Mouse (Mus musculus): ENCODE results near the gene Actn4. TPM values are rescaled to one million over a fixed set of nuclear protein-coding genes. Genes with fewer than 3 reads are reported as not detected.

Actn4 gene
- total RNA-seq (2021) = 100 to 1,000 TPM; 236 to 261 TPM
- long read RNA-seq, experiment 1, transcript Actn4-201 (21 exons, 3,877 nt) = major isoform, 140 of 244 reads
- long read RNA-seq, experiment 1, partial matches to known transcripts = 43 of 244 reads
- long read RNA-seq, experiment 1, other reads (novel, unspliced or antisense) = 61 of 244 reads
- long read RNA-seq, experiment 2, transcript Actn4-201 (21 exons, 3,877 nt) = major isoform, 100 of 154 reads
- long read RNA-seq, experiment 2, partial matches to known transcripts = 15 of 154 reads
- long read RNA-seq, experiment 2, other reads (novel, unspliced or antisense) = 39 of 154 reads

GRCm38 (mm10) chr7:28961927-28962670 is at the start of gene Actn4:
Actn4 (minus strand) TSS chr7:28962340.
- peak; percentile 99 for DNase-seq

GRCm38 (mm10) chr7:29008714-29009113 is 46.6 kb upstream of the Actn4 start:
- no peak for DNase-seq

- no peak for DNase-seq
Measured at GRCm38 (mm10) chr7:29008171-29008570, 46.0 kb upstream of the Actn4 start.

GRCm38 (mm10) chr7:29007224-29008101 is 45.3 kb upstream of the Actn4 start:
- DNase-seq = no peak

GRCm38 (mm10) chr7:29000651-29001605 is 38.8 kb upstream of the Actn4 start:
- peak; percentile 73 for DNase-seq

GRCm38 (mm10) chr7:28993402-28993801 is 31.3 kb upstream of the Actn4 start:
- no peak for DNase-seq

- no peak for DNase-seq
Measured at GRCm38 (mm10) chr7:28992997-28993396, 30.9 kb upstream of the Actn4 start.

- no peak for DNase-seq
Measured at GRCm38 (mm10) chr7:28991616-28992015, 29.5 kb upstream of the Actn4 start.

GRCm38 (mm10) chr7:28990766-28991273 is 28.7 kb upstream of the Actn4 start:
- no peak for DNase-seq

GRCm38 (mm10) chr7:28985207-28985606 is 23.1 kb upstream of the Actn4 start:
- DNase-seq = no peak

- DNase-seq = no peak
Measured at GRCm38 (mm10) chr7:28984452-28984851, 22.3 kb upstream of the Actn4 start.

GRCm38 (mm10) chr7:28983849-28984248 is 21.7 kb upstream of the Actn4 start:
- no peak for DNase-seq

- no peak for DNase-seq
Measured at GRCm38 (mm10) chr7:28983141-28983564, 21.0 kb upstream of the Actn4 start.

GRCm38 (mm10) chr7:28982274-28983013 is 20.3 kb upstream of the Actn4 start:
- DNase-seq = peak; percentile 30

- DNase-seq = peak; percentile 95
Measured at GRCm38 (mm10) chr7:28981651-28982273, 19.6 kb upstream of the Actn4 start, which contains the start of the genes Eif3k and Map4k1. Eif3k (minus strand) TSS chr7:28981864. Map4k1 (plus strand) TSS chr7:28982050.

- no peak for DNase-seq
Measured at GRCm38 (mm10) chr7:28977556-28977955, 15.4 kb upstream of the Actn4 start.

- DNase-seq = no peak
Measured at GRCm38 (mm10) chr7:28973025-28973424, 10.9 kb upstream of the Actn4 start.

GRCm38 (mm10) chr7:28972542-28972985 is 10.4 kb upstream of the Actn4 start:
- DNase-seq = peak; percentile 87

- peak; percentile 73 for DNase-seq
Measured at GRCm38 (mm10) chr7:28971770-28972269, 9.7 kb upstream of the Actn4 start.
